Mouse (Mus musculus): ENCODE data around the gene Akap1.
"Not testable (repeated sequence)": the region's sequence is repeated elsewhere in the genome, so short reads cannot be mapped to it uniquely, and the experiment has no call there.

Gene Akap1

GRCm38 (mm10) chr11:88864458-88865197 is at the start of gene Akap1:
Gene Akap1, minus strand, starts transcription at chr11:88864586.
- DNase-seq (ENCODE audit: low spot score) = peak; percentile 98

- DNase-seq (ENCODE audit: low spot score) = peak; percentile 34
Observed at GRCm38 (mm10) chr11:88909388-88910036, 45.1 kb upstream of the Akap1 start.

GRCm38 (mm10) chr11:88908557-88909211 is 44.3 kb upstream of the Akap1 start:
- DNase-seq (ENCODE audit: low spot score) = peak; percentile 78

GRCm38 (mm10) chr11:88907886-88908285 is 43.5 kb upstream of the Akap1 start:
- no peak for DNase-seq (ENCODE audit: low spot score)

GRCm38 (mm10) chr11:88905621-88906020 is 41.2 kb upstream of the Akap1 start:
- DNase-seq (ENCODE audit: low spot score) = no peak

- no peak for DNase-seq (ENCODE audit: low spot score)
Observed at GRCm38 (mm10) chr11:88904080-88904479, 39.7 kb upstream of the Akap1 start.

GRCm38 (mm10) chr11:88902762-88903161 is 38.4 kb upstream of the Akap1 start:
- DNase-seq (ENCODE audit: low spot score) = no peak

- no peak for DNase-seq (ENCODE audit: low spot score)
Observed at GRCm38 (mm10) chr11:88901341-88901802, 37.0 kb upstream of the Akap1 start.

GRCm38 (mm10) chr11:88899561-88899960 is 35.2 kb upstream of the Akap1 start:
- DNase-seq (ENCODE audit: low spot score) = no peak

- DNase-seq (ENCODE audit: low spot score) = no peak
Observed at GRCm38 (mm10) chr11:88898380-88898763, 34.0 kb upstream of the Akap1 start.

GRCm38 (mm10) chr11:88897624-88898379 is 33.4 kb upstream of the Akap1 start:
- DNase-seq (ENCODE audit: low spot score) = no peak

GRCm38 (mm10) chr11:88895800-88896232 is 31.4 kb upstream of the Akap1 start:
- DNase-seq (ENCODE audit: low spot score) = not testable (repeated sequence)

GRCm38 (mm10) chr11:88895235-88895634 is 30.8 kb upstream of the Akap1 start:
- not testable (repeated sequence) for DNase-seq (ENCODE audit: low spot score)

GRCm38 (mm10) chr11:88894279-88894678 is 29.9 kb upstream of the Akap1 start:
- not testable (repeated sequence) for DNase-seq (ENCODE audit: low spot score)

- DNase-seq (ENCODE audit: low spot score) = not testable (repeated sequence)
Observed at GRCm38 (mm10) chr11:88893501-88893900, 29.1 kb upstream of the Akap1 start.

- not testable (repeated sequence) for DNase-seq (ENCODE audit: low spot score)
Observed at GRCm38 (mm10) chr11:88892789-88893188, 28.4 kb upstream of the Akap1 start.

GRCm38 (mm10) chr11:88891921-88892561 is 27.7 kb upstream of the Akap1 start:
- DNase-seq (ENCODE audit: low spot score) = peak; percentile 64

- DNase-seq (ENCODE audit: low spot score) = not testable (repeated sequence)
Observed at GRCm38 (mm10) chr11:88891446-88891845, 27.1 kb upstream of the Akap1 start.

- not testable (repeated sequence) for DNase-seq (ENCODE audit: low spot score)
Observed at GRCm38 (mm10) chr11:88890904-88891303, 26.5 kb upstream of the Akap1 start.

GRCm38 (mm10) chr11:88888996-88889395 is 24.6 kb upstream of the Akap1 start:
- DNase-seq (ENCODE audit: low spot score) = no peak

- DNase-seq (ENCODE audit: low spot score) = no peak
Observed at GRCm38 (mm10) chr11:88884376-88885065, 20.1 kb upstream of the Akap1 start.

Data from urinary bladder, postnatal 14 days (tissue).